Mouse (Mus musculus) ES-Bruce4 (cell line): ENCODE measurements around the gene Gpr68. TPM values are rescaled to one million over a fixed set of nuclear protein-coding genes. Genes with fewer than 3 reads are reported as not detected.

Experiments used
- H3K27ac ChIP-seq: 2 replicates; pipeline ENCODE4 v1.5.1; 2012; ENCODE audit warnings: low read length, inconsistent platforms; ENCODE audit not compliant: insufficient read depth
- H3K27me3 ChIP-seq: 2 replicates; pipeline ENCODE4 v1.6.1; 2012; ENCODE audit warnings: mild to moderate bottlenecking, low read length, inconsistent platforms; ENCODE audit not compliant: control insufficient read depth, poor library complexity, insufficient read depth, severe bottlenecking
- H3K36me3 ChIP-seq: 2 replicates; pipeline ENCODE4 v1.6.1; 2012; ENCODE audit warnings: inconsistent platforms, mild to moderate bottlenecking, low read length, moderate library complexity; ENCODE audit not compliant: control insufficient read depth, poor library complexity, insufficient read depth, severe bottlenecking
- H3K4me1 ChIP-seq: one replicate; pipeline ENCODE4 v1.8.1; 2011; ENCODE audit warnings: low read length; ENCODE audit not compliant: control insufficient read depth, insufficient read depth
- H3K4me3 ChIP-seq: 2 replicates; pipeline ENCODE4 v1.5.1; 2011; ENCODE audit warnings: low read depth, mild to moderate bottlenecking, low read length
- H3K9ac ChIP-seq: 2 replicates; pipeline ENCODE4 v1.6.1; 2012; ENCODE audit warnings: low read depth, mild to moderate bottlenecking, inconsistent platforms; ENCODE audit not compliant: poor library complexity, severe bottlenecking
- H3K9me3 ChIP-seq: replicated peaks from 2 replicates; pipeline ENCODE4 v1.6.1; 2012; ENCODE audit warnings: mild to moderate bottlenecking, low read length, inconsistent platforms; ENCODE audit not compliant: control insufficient read depth, poor library complexity, insufficient read depth, severe bottlenecking
- CTCF ChIP-seq: IDR thresholded peaks from one replicate; pipeline ENCODE4 v1.8.1; 2011; ENCODE audit warnings: low read depth, low read length
- EP300 ChIP-seq: IDR thresholded peaks from 2 replicates; pipeline ENCODE4 v1.6.1; 2011; ENCODE audit warnings: low read depth, low read length; ENCODE audit not compliant: insufficient read depth
- POLR2A ChIP-seq: IDR thresholded peaks from one replicate; pipeline ENCODE4 v1.8.1; 2011; ENCODE audit warnings: low read length; ENCODE audit not compliant: insufficient read depth
- polyA plus RNA-seq: library from polyadenylated mRNA; stranded (reverse); fragments of >200 nt; gene quantifications from 2 replicates; pipeline ENCODE4 v1.2.4, GENCODE M21; 2011; ENCODE audit warnings: low read depth; ENCODE audit not compliant: missing spikeins, insufficient read depth, insufficient read length

Gpr68 gene
- polyA plus RNA-seq, 1 experiment = 0.43 TPM

GRCm38 (mm10) chr12:100847437-100848080 lies 60.4 kb downstream of the Gpr68 start:
- no peak overlapping the region for H3K27ac ChIP-seq
- H3K27me3 ChIP-seq = no peaks in the 10 kb centered on the region
- no peak for TF ChIP-seq POLR2A
- no peaks in the 10 kb centered on the region for H3K9me3 ChIP-seq
- H3K36me3 ChIP-seq = no peaks in the 10 kb centered on the region
- no peak overlapping the region for H3K9ac ChIP-seq
- H3K4me3 ChIP-seq = no peak overlapping the region
- no peaks in the 10 kb centered on the region for H3K4me1 ChIP-seq

- no peak overlapping the region for H3K9ac ChIP-seq
- H3K4me1 ChIP-seq = no peaks in the 10 kb centered on the region
- no peaks in the 10 kb centered on the region for H3K27me3 ChIP-seq
- no peak overlapping the region for H3K27ac ChIP-seq
- no peaks in the 10 kb centered on the region for H3K9me3 ChIP-seq
- no peak for TF ChIP-seq POLR2A
- TF ChIP-seq CTCF = no peak
- TF ChIP-seq EP300 = no peak
- H3K4me3 ChIP-seq = no peak overlapping the region
- no peaks in the 10 kb centered on the region for H3K36me3 ChIP-seq
Measured at GRCm38 (mm10) chr12:100846566-100846965, 61.4 kb downstream of the Gpr68 start.

- no peaks in the 10 kb centered on the region for H3K27me3 ChIP-seq
- H3K4me3 ChIP-seq = no peak overlapping the region
- no peaks in the 10 kb centered on the region for H3K4me1 ChIP-seq
- TF ChIP-seq CTCF (peak; percentile 1), EP300 (no peak)
- no peaks in the 10 kb centered on the region for H3K9me3 ChIP-seq
- H3K9ac ChIP-seq = no peak overlapping the region
- no peak overlapping the region for H3K27ac ChIP-seq
- no peaks in the 10 kb centered on the region for H3K36me3 ChIP-seq
Measured at GRCm38 (mm10) chr12:100845829-100846228, 62.2 kb downstream of the Gpr68 start.

GRCm38 (mm10) chr12:100844546-100844945 lies 63.5 kb downstream of the Gpr68 start:
- H3K27ac ChIP-seq = no peak overlapping the region
- H3K4me3 ChIP-seq = no peak overlapping the region
- no peak overlapping the region for H3K9ac ChIP-seq
- H3K9me3 ChIP-seq = no peaks in the 10 kb centered on the region
- no peaks in the 10 kb centered on the region for H3K36me3 ChIP-seq
- H3K27me3 ChIP-seq = no peaks in the 10 kb centered on the region
- TF ChIP-seq CTCF (no peak), EP300 (no peak), POLR2A (no peak)
- H3K4me1 ChIP-seq = no peaks in the 10 kb centered on the region

DNA sequence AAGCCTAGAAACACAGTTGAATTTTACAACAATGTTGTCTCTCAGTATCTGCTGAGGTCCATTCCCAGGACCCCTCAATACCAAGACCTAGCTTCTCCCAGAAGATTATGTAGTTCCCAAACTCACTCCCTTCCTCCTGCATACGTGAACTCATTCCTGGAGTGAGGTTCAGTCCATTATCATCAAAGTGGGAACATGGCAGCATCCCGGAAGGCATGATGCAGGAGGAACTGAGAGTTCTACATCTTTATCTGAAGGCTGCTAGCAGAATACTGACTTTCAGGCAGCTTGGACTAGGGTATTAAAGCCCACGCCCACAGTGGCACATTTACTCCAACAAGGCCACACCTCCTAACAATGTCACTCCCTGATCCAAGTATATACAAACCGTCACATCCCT lies 64.8 kb downstream of the Gpr68 start:
- TF ChIP-seq CTCF = no peak
- TF ChIP-seq EP300 = no peak
- TF ChIP-seq POLR2A = no peak
- H3K4me3 ChIP-seq = no peak overlapping the region
- no peaks in the 10 kb centered on the region for H3K9me3 ChIP-seq
- H3K4me1 ChIP-seq = no peaks in the 10 kb centered on the region
- H3K36me3 ChIP-seq = no peaks in the 10 kb centered on the region
- no peak overlapping the region for H3K9ac ChIP-seq
- H3K27me3 ChIP-seq = no peaks in the 10 kb centered on the region
- no peak overlapping the region for H3K27ac ChIP-seq

GRCm38 (mm10) chr12:100841211-100841792 lies 66.7 kb downstream of the Gpr68 start:
- no peak overlapping the region for H3K9ac ChIP-seq
- TF ChIP-seq CTCF = peak; percentile 94
- TF ChIP-seq POLR2A = no peak
- H3K27me3 ChIP-seq = no peaks in the 10 kb centered on the region
- no peaks in the 10 kb centered on the region for H3K4me1 ChIP-seq
- H3K27ac ChIP-seq = no peak overlapping the region
- no peaks in the 10 kb centered on the region for H3K9me3 ChIP-seq
- H3K4me3 ChIP-seq = no peak overlapping the region
- H3K36me3 ChIP-seq = no peaks in the 10 kb centered on the region
